Mouse (Mus musculus) forebrain, embryonic 15.5 days (tissue): ENCODE data around the gene Gramd1a. TPM values are rescaled to one million over a fixed set of nuclear protein-coding genes. Genes with fewer than 3 reads are reported as not detected.
A peak's percentile ranks its signal among the peaks of the same experiment; 100 is the strongest.

ENCODE experiments used
- ATAC-seq: fragments of 200-750 bp; cut with Nextera tagmentation; replicated peaks from 2 replicates; pipeline ENCODE4 v1.8.0; 2017; ENCODE audit warnings: mild to moderate bottlenecking, moderate TSS enrichment, moderate library complexity
- H3K27ac ChIP-seq: fragments of 300-500 bp; sonication (generic); replicated peaks from 2 replicates; pipeline ENCODE4 v1.5.1; 2015; ENCODE audit warnings: mild to moderate bottlenecking, inconsistent platforms
- H3K27me3 ChIP-seq: fragments of 300-500 bp; sonication (generic); 2 replicates; pipeline ENCODE4 v1.6.1; 2015; ENCODE audit warnings: inconsistent platforms
- H3K36me3 ChIP-seq: fragments of 300-500 bp; sonication (generic); 2 replicates; pipeline ENCODE4 v1.6.1; 2015; ENCODE audit warnings: mild to moderate bottlenecking, inconsistent platforms
- H3K4me1 ChIP-seq: fragments of 300-500 bp; sonication (generic); 2 replicates; pipeline ENCODE4 v1.6.1; 2015; ENCODE audit warnings: inconsistent platforms
- H3K4me2 ChIP-seq: fragments of 300-500 bp; sonication (generic); replicated peaks from 2 replicates; pipeline ENCODE4 v1.6.1; 2015; ENCODE audit warnings: mild to moderate bottlenecking, inconsistent platforms
- H3K4me3 ChIP-seq: fragments of 300-500 bp; sonication (generic); 2 replicates; pipeline ENCODE4 v1.5.1; 2015; ENCODE audit warnings: mild to moderate bottlenecking, inconsistent platforms
- H3K9ac ChIP-seq: fragments of 300-500 bp; sonication (generic); replicated peaks from 2 replicates; pipeline ENCODE4 v1.6.1; 2015; ENCODE audit warnings: mild to moderate bottlenecking, inconsistent platforms
- H3K9me3 ChIP-seq: fragments of 300-500 bp; sonication (generic); 2 replicates; pipeline ENCODE4 v1.6.1; 2016; ENCODE audit warnings: inconsistent platforms
- WGBS: fragments of 180-500 bp; shearing (Covaris S2); methylation state at CpG from one replicate; pipeline ENCODE4 v1.1.7; 2015; ENCODE audit warnings: mixed read lengths; 5-methylcytosine and 5-hydroxymethylcytosine counted together
- polyA plus RNA-seq: library from polyadenylated mRNA; unstranded; fragments of >200 nt; fragmentation: Nextera tagmentation; extraction: Ambion mirVana; gene quantifications from 2 replicates; pipeline ENCODE4 v1.2.1, GENCODE M21; 2015

Gramd1a gene
- polyA plus RNA-seq, 1 experiment from 2014 or later, result 246 TPM

DNA sequence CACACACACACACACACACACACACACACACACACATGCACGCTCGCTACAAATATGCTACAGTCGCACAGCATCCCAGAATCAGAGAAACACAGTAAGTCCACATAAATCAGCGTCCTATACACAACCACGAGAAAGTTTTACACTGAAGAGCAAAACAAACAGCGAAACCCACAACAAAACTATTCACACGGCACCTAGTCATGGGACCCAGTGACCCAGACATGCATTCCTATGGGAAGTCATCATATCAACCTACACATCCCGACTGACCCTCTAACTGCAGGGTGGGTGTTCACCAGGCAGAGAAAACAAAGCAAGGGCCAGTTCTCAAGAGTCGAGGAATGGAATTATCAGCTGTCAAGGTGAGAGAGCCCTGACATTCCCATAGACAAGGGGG, 6.4 kb downstream of the Gramd1a start:
- peak overlapping the region; percentile 86 for H3K4me3 ChIP-seq
- no peaks in the 10 kb centered on the region for H3K36me3 ChIP-seq
- no peaks in the 10 kb centered on the region for H3K27me3 ChIP-seq
- peak overlapping the region; percentile 98 for H3K9ac ChIP-seq
- WGBS, result 21% methylated on average over 9 of the region's 9 CpGs
- H3K4me1 ChIP-seq, result peaks cover 34% of the 10 kb centered on the region
- no peak for ATAC-seq
- no peaks in the 10 kb centered on the region for H3K9me3 ChIP-seq
- peak overlapping the region; percentile 60 for H3K4me2 ChIP-seq
- H3K27ac ChIP-seq, result peak overlapping the region; percentile 96

DNA sequence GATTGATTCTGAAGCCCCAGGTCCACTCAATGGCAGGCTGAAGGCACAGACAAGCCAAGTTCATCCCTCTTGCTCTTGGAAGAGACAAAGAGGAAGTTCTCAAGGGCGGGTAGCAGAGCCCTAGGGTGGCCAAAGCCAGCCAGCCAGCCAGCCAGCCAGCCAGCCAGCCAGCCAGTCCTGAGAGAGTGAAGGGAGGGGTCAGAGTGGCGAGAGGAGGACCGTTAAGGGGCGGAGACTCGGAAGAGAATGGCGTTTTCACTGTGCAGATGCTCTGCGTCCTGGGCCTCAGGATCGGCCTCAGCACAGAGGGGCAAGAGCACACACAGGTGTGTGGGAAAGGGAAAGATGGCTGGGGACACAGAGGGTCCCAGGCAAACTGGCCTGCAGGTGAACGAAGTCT, 6.9 kb downstream of the Gramd1a start:
- Histone ChIP-seq H3K9ac (peak overlapping the region; percentile 98), H3K4me1 (peaks cover 34% of the 10 kb centered on the region), H3K4me2 (peak overlapping the region; percentile 60), H3K36me3 (no peaks in the 10 kb centered on the region; the same call in 1 of the 2 replicates), H3K27me3 (no peaks in the 10 kb centered on the region), H3K4me3 (peak overlapping the region; percentile 86), H3K27ac (peak overlapping the region; percentile 96), H3K9me3 (no peaks in the 10 kb centered on the region)
- peak; percentile 13 for ATAC-seq
- 4% methylated on average over 9 of the region's 9 CpGs for WGBS

DNA sequence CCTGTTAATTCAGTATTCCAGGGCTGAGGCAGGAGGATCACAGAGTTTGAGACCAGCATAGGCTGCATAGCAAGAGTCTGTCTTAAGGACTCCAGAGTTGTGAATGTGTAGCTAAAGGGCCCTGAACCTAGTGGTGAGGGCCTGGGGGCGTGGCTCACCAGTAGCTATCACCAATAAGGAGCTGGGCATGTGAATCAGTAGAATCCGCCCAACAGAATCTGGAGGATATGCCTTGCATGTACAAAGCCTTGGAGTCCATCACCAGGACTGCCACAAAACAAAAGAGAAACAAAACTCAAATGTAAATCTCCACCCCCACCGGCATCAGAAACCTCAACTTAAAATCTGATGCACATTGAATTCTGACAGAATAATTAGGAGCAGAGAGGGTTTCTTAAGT, 7.6 kb downstream of the Gramd1a start:
- peaks cover 34% of the 10 kb centered on the region for H3K4me1 ChIP-seq
- 49% methylated on average over 3 of the region's 3 CpGs for WGBS
- no peak for ATAC-seq

DNA sequence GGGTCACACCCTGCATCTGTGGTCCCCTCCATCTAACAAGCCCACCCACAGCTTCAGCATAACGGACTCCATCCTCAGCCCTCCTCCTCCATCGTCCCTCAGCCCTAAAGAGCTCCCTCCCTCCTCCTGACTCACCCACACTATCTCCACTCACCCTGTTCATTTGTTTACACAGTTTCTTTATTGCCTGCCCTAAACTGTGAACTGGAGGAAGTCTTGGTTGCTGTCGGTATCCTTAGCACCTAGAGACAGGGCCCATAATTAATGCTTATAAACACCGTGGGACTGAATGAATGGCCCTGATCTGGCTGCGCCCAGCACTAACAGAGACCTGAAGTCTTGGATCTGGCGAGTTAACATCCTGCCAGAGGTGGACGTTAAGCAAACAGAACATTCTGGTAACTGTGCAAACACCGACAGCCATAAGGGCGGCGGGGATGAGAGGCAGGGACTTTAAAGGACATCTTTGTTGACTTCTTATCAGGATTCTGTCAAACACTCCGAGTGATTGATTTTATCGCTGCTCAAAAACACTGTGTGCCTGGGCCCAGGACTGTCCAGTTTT, 10.0 kb downstream of the Gramd1a start:
- Histone ChIP-seq H3K9ac (no peak overlapping the region), H3K27ac (no peak overlapping the region), H3K4me2 (no peak overlapping the region), H3K36me3 (peaks cover 31% of the 10 kb centered on the region), H3K27me3 (no peaks in the 10 kb centered on the region), H3K9me3 (no peaks in the 10 kb centered on the region), H3K4me3 (no peak overlapping the region), H3K4me1 (peaks cover 25% of the 10 kb centered on the region)
- ATAC-seq, result no peak
- 91% methylated on average over 12 of the region's 12 CpGs for WGBS

More for the DNA sequence above, 7.6 kb downstream of the Gramd1a start:
- Histone ChIP-seq H3K27ac (peak overlapping the region; percentile 96), H3K4me3 (peak overlapping the region; percentile 86), H3K36me3 (peaks cover 6% of the 10 kb centered on the region), H3K4me2 (peak overlapping the region; percentile 60), H3K27me3 (no peaks in the 10 kb centered on the region), H3K9me3 (no peaks in the 10 kb centered on the region), H3K9ac (peak overlapping the region; percentile 98)

DNA sequence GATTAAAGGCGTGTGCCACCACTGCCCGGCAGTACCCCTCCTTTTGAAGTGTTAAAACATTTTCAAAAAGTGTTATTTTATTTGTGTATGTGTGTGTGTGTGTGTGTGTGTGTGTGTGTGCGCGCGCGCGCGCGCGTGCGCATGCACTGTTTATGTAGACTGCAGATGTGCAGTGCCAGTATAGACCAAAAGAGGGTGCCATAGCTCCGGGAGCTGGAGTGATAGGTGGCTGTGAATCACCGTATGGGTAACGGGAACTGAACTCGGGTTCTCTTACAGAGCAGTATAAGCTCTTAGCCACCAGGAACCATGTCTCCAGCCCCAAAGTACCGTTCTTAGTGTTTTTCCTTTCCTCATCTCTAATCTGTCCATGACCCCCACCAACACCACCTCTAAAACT, 10.8 kb downstream of the Gramd1a start:
- no peak overlapping the region for H3K4me2 ChIP-seq
- H3K36me3 ChIP-seq, result peaks cover 38% of the 10 kb centered on the region
- no peak for ATAC-seq
- no peak overlapping the region for H3K9ac ChIP-seq
- no peak overlapping the region for H3K27ac ChIP-seq
- H3K27me3 ChIP-seq, result no peaks in the 10 kb centered on the region
- no peak overlapping the region for H3K4me3 ChIP-seq
- no peaks in the 10 kb centered on the region for H3K9me3 ChIP-seq
- peaks cover 25% of the 10 kb centered on the region for H3K4me1 ChIP-seq
- 97% methylated on average over 16 of the region's 16 CpGs for WGBS

DNA sequence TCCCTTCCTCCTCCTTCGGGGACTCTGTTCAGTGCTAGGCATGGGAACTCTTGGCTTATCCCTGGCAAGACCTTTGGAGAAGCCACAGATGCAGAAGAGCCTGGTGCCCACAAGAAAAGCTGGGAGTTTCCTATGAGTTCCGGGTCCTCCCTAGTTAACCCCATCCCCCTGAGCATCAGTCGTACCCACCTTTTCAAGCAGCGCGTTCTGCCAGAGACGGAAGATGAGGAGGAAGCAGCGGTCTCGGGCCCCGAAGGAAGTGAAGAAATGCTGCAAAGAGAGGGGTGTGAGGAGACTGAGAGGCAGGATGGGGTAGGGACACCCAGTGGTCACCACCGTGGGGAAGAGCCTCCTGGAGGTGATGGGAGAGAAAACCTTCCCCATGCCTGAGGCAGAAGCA, 14.8 kb downstream of the Gramd1a start:
- 94% methylated on average over 10 of the region's 10 CpGs for WGBS

DNA sequence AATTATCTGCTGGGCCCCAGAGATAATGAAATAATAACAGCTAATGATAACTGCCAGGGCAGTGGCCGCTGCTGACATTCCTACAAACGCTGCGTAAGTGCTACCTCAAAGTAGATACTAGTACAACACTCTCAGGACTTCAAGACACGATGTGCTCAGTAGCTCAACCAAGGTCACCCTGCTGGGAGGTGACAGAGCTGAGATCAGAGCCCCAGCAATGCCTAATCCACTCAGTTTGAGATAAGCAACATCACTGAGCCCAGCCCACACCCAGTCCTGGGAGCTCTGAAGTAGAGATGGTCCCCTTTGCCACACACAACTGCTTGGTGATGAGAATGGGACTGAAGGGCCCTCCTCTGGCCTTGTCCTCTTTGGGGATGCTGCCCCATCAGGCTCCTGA, 15.4 kb downstream of the Gramd1a start:
- no peak overlapping the region for H3K4me3 ChIP-seq
- H3K4me1 ChIP-seq, result no peaks in the 10 kb centered on the region
- 93% methylated on average over 4 of the region's 4 CpGs for WGBS
- no peak overlapping the region for H3K27ac ChIP-seq
- H3K9me3 ChIP-seq, result no peaks in the 10 kb centered on the region
- no peak for ATAC-seq
- H3K27me3 ChIP-seq, result no peaks in the 10 kb centered on the region
- peaks cover 84% of the 10 kb centered on the region for H3K36me3 ChIP-seq
- H3K4me2 ChIP-seq, result no peak overlapping the region
- no peak overlapping the region for H3K9ac ChIP-seq

More for the DNA sequence above, 14.8 kb downstream of the Gramd1a start:
- no peaks in the 10 kb centered on the region for H3K27me3 ChIP-seq
- no peaks in the 10 kb centered on the region for H3K4me1 ChIP-seq
- ATAC-seq, result no peak
- no peaks in the 10 kb centered on the region for H3K9me3 ChIP-seq
- H3K36me3 ChIP-seq, result peaks cover 78% of the 10 kb centered on the region
- H3K9ac ChIP-seq, result no peak overlapping the region
- no peak overlapping the region for H3K4me2 ChIP-seq
- no peak overlapping the region for H3K27ac ChIP-seq
- no peak overlapping the region for H3K4me3 ChIP-seq

DNA sequence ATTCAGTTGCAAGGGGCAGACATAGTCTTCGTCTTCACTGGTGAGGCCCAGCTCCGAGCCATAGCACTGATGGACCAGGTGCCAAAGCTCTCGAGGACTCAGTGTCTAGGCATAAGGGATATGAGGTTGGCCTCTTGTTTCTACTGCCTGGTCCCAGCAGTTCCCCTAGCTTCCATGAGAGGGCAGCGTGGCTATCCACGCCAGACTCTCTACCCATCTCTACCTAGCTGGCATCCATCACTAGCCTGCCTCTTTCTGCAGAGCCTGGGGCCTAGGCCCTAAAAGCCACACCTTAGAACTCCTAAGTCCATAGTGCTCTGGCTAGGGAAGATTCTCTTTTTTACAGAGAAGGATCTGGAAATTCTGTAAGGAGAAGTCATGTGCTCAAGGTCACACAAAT, 15.9 kb downstream of the Gramd1a start:
- H3K4me1 ChIP-seq, result no peaks in the 10 kb centered on the region
- H3K36me3 ChIP-seq, result peaks cover 90% of the 10 kb centered on the region
- 75% methylated on average over 5 of the region's 5 CpGs for WGBS
- H3K27me3 ChIP-seq, result no peaks in the 10 kb centered on the region
- H3K27ac ChIP-seq, result no peak overlapping the region
- ATAC-seq, result no peak; the same call in 1 of the 2 replicates
- H3K4me2 ChIP-seq, result no peak overlapping the region
- H3K4me3 ChIP-seq, result no peak overlapping the region
- H3K9ac ChIP-seq, result no peak overlapping the region
- no peaks in the 10 kb centered on the region for H3K9me3 ChIP-seq

DNA sequence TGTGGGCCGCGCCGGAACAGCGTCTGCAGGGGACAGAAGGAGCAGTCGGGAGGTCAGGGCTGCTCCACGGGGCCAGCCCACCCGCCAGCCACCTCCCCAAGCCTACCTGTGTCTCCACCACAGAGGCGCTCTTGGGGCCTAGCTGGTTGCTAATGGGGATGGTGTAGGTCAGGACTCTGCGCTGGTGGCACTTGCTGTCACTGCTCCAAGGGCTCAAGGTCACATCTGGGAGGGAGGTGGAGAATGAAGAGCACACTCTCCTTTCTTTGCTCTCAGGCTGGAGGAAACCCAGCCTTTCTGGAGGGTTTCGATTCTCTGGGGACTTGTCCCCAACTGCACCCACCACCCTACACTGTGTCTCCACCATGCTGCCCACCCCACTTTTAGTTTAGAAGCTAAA, 20.0 kb downstream of the Gramd1a start:
- no peaks in the 10 kb centered on the region for H3K9me3 ChIP-seq
- no peak overlapping the region for H3K27ac ChIP-seq
- WGBS, result 97% methylated on average over 10 of the region's 10 CpGs
- no peak for ATAC-seq
- H3K4me1 ChIP-seq, result no peaks in the 10 kb centered on the region
- H3K9ac ChIP-seq, result no peak overlapping the region
- H3K27me3 ChIP-seq, result no peaks in the 10 kb centered on the region
- H3K4me2 ChIP-seq, result no peak overlapping the region
- no peak overlapping the region for H3K4me3 ChIP-seq
- peaks cover 100% of the 10 kb centered on the region for H3K36me3 ChIP-seq

DNA sequence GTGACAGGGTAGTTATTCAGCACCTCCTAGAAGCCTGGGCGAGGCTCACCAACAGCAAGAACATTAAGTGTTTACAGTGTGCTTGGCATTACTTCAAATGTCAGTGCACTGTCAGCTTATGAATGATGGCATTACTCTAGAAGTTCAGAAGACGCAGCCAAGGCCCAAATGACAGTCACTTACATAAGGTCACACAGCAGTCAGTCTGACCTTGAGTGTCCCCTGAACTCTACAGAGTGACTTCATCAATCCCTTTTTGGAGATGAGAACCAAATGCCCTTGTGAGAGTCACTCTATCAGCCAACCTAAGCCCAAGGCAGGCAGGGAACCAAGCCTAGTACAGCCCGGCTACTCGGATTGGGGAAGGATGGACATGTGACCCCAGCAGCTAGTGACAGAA, 23.8 kb downstream of the Gramd1a start:
- Histone ChIP-seq H3K9ac (no peak overlapping the region), H3K36me3 (peaks cover 88% of the 10 kb centered on the region), H3K27me3 (0 out of 2 replicates have a peak, but pooled peaks cover 2% of the 10 kb centered on the region), H3K4me2 (no peak overlapping the region), H3K27ac (no peak overlapping the region), H3K4me1 (peaks cover 8% of the 10 kb centered on the region), H3K4me3 (no peak overlapping the region), H3K9me3 (no peaks in the 10 kb centered on the region)
- 95% methylated on average over 4 of the region's 4 CpGs for WGBS
- no peak for ATAC-seq

DNA sequence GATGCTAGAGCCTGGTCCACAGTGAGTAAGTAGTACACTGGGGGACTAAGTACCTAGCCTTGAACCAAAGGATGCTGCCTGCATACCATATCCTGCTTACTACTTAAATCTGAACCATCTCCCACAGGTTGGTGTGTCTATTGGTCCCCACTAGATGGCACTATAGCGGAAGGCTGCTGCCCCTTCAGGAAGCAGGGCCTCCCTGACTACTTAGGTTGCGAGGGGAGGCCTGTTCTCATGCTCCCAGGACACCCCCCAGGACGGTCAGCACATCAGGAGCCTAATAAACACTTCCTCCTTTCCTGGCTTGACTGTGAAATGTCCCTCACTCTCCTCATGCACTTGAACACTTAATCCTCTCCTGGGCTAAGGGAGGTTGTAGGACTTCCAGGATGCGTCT, 24.9 kb downstream of the Gramd1a start:
- no peak overlapping the region for H3K4me3 ChIP-seq
- H3K27me3 ChIP-seq, result peaks cover 12% of the 10 kb centered on the region
- H3K9me3 ChIP-seq, result no peaks in the 10 kb centered on the region
- peaks cover 16% of the 10 kb centered on the region for H3K4me1 ChIP-seq
- H3K36me3 ChIP-seq, result peaks cover 78% of the 10 kb centered on the region
- H3K4me2 ChIP-seq, result no peak overlapping the region
- ATAC-seq, result no peak
- H3K9ac ChIP-seq, result no peak overlapping the region
- 46% methylated on average over 4 of the region's 4 CpGs for WGBS
- no peak overlapping the region for H3K27ac ChIP-seq

DNA sequence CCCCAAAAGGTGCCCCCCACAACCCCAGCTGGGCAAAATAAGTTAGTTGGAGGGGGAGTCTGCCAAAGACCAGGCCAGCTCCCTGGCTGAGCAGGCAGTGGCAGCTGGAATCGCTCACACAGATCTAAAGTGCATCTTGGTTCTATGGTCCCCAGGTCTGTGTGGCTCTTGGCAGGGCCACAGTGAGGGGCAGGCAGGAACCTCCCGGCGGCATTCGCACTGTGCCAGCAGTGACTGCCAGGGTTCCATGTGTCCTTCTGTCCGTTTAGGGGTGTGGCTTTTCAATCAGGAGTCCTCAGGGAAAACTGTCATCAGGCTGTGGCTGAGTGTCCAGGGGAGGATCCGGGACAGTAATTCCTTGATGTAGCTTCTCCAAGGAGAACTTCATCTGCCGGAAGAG, 25.5 kb downstream of the Gramd1a start:
- H3K4me3 ChIP-seq, result no peak overlapping the region
- H3K27ac ChIP-seq, result no peak overlapping the region
- no peak overlapping the region for H3K9ac ChIP-seq
- 92% methylated on average over 7 of the region's 7 CpGs for WGBS
- peaks cover 16% of the 10 kb centered on the region for H3K4me1 ChIP-seq
- no peak for ATAC-seq
- H3K36me3 ChIP-seq, result peaks cover 71% of the 10 kb centered on the region
- no peaks in the 10 kb centered on the region for H3K9me3 ChIP-seq
- H3K4me2 ChIP-seq, result no peak overlapping the region
- peaks cover 17% of the 10 kb centered on the region for H3K27me3 ChIP-seq

DNA sequence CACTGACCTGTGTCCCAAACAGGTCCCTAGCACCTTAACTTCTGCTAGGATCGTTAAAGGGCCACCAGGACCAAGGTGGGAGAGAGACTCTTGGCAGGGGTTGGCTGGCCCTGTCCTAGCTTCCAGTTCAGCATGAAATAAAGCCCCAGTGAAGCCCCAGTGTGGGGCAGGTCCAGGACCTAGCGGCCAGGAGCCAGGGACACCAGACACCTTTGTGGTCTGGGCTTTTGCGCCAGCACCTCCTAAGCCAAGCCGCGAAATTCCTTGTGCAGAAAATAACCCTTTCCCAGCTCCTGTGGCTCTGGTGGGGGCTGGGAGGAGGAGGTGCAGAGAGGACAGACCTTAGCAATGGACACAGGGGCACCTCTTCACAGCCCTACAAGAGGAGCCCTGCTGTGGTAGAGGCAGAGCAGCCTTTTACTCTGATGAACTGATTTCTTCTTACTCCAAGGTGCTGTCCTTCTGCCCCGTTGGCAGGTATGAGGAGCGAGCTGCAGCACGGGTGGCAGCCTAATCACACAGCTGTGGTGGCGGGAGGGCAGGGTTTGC, 27.5 kb downstream of the Gramd1a start:
- H3K4me3 ChIP-seq, result no peak overlapping the region
- WGBS, result 68% methylated on average over 9 of the region's 9 CpGs
- peaks cover 16% of the 10 kb centered on the region for H3K4me1 ChIP-seq
- H3K27ac ChIP-seq, result no peak overlapping the region
- no peak overlapping the region for H3K9ac ChIP-seq
- H3K9me3 ChIP-seq, result no peaks in the 10 kb centered on the region
- H3K4me2 ChIP-seq, result no peak overlapping the region
- peaks cover 21% of the 10 kb centered on the region for H3K27me3 ChIP-seq
- H3K36me3 ChIP-seq, result peaks cover 51% of the 10 kb centered on the region
- ATAC-seq, result 0 out of 2 replicates have a peak, but pooled peaks have one; percentile 2
